Mouse (Mus musculus): Measurements from ENCODE around the gene Saa2. TPM values are rescaled to one million over a fixed set of nuclear protein-coding genes. Genes with fewer than 3 reads are reported as not detected.

The Saa2 gene
- not detected in 2 replicates for polyA plus RNA-seq (2015; fragmentation: Nextera tagmentation; extraction: Ambion mirVana)

- Histone ChIP-seq H3K27ac (replicated peaks) (no peak within 1 kb of the TSS), H3K4me3 (no peak within 1 kb of the TSS), H3K4me1 (no peaks in the 10 kb centered on the region), H3K9me3 (no peaks in the 10 kb centered on the region), H3K36me3 (no peaks in the 10 kb centered on the region), H3K9ac (replicated peaks) (no peak within 1 kb of the TSS), H3K4me2 (replicated peaks) (no peak within 1 kb of the TSS), H3K27me3 (no peaks in the 10 kb centered on the region)
- ATAC-seq (replicated peaks), result no peak
- 77% methylated on average over 3 of the region's 3 CpGs for whole genome bisulfite sequencing
Measured at GRCm38 (mm10) chr7:46751490-46751889, at the start of gene Saa2. Saa2 (plus strand) TSS chr7:46751790.

- H3K27ac ChIP-seq (replicated peaks), result peak within 1 kb of the TSS; percentile 85
- H3K4me3 ChIP-seq, result peak within 1 kb of the TSS; percentile 98
- peaks cover 11% of the 10 kb centered on the region for H3K4me1 ChIP-seq
- H3K27me3 ChIP-seq, result no peaks in the 10 kb centered on the region
- peaks cover 22% of the 10 kb centered on the region for H3K36me3 ChIP-seq
- peak within 1 kb of the TSS; percentile 96 for H3K9ac ChIP-seq (replicated peaks)
- ATAC-seq (replicated peaks), result peak; percentile 97
- peak within 1 kb of the TSS; percentile 49 for H3K4me2 ChIP-seq (replicated peaks)
- WGBS, result under 1% methylated on average over 38 of the region's 38 CpGs
- H3K9me3 ChIP-seq, result no peaks in the 10 kb centered on the region
Measured at GRCm38 (mm10) chr7:46710390-46710844, 41.2 kb upstream of the Saa2 start, which contains the start of gene Saal1. Saal1 (minus strand) TSS chr7:46710680.

GRCm38 (mm10) chr7:46712250-46712649 is 39.3 kb upstream of the Saa2 start:
- H3K4me2 ChIP-seq (replicated peaks), result no peak overlapping the region
- no peaks in the 10 kb centered on the region for H3K27me3 ChIP-seq
- no peaks in the 10 kb centered on the region for H3K9me3 ChIP-seq
- no peak overlapping the region for H3K4me3 ChIP-seq
- WGBS, result 81% methylated on average over 6 of the region's 6 CpGs
- peaks cover 5% of the 10 kb centered on the region; the same call in 1 of the 2 replicates for H3K36me3 ChIP-seq
- no peak overlapping the region for H3K9ac ChIP-seq (replicated peaks)
- H3K4me1 ChIP-seq, result peaks cover 11% of the 10 kb centered on the region
- no peak for ATAC-seq (replicated peaks)
- no peak overlapping the region for H3K27ac ChIP-seq (replicated peaks)

- Histone ChIP-seq H3K27ac (replicated peaks) (no peak overlapping the region), H3K9me3 (no peaks in the 10 kb centered on the region), H3K9ac (replicated peaks) (no peak overlapping the region), H3K4me2 (replicated peaks) (no peak overlapping the region), H3K4me3 (no peak overlapping the region), H3K36me3 (no peaks in the 10 kb centered on the region), H3K27me3 (no peaks in the 10 kb centered on the region), H3K4me1 (peaks cover 4% of the 10 kb centered on the region)
- 38% methylated on average over 6 of the region's 6 CpGs for WGBS
- no peak for ATAC-seq (replicated peaks)
Measured at GRCm38 (mm10) chr7:46714518-46714917, 37.1 kb upstream of the Saa2 start.

- Histone ChIP-seq H3K9ac (replicated peaks) (no peak within 1 kb of the TSS), H3K9me3 (no peaks in the 10 kb centered on the region)
Measured at GRCm38 (mm10) chr7:46715600-46715999, 36.0 kb upstream of the Saa2 start, which contains the start of gene Saa3. Saa3 (minus strand) TSS chr7:46715700.

GRCm38 (mm10) chr7:46716897-46717296 is 34.7 kb upstream of the Saa2 start:
- Histone ChIP-seq H3K4me1 (peaks cover 6% of the 10 kb centered on the region; the same call in 1 of the 2 replicates), H3K4me2 (replicated peaks) (no peak overlapping the region), H3K27ac (replicated peaks) (no peak overlapping the region), H3K4me3 (no peak overlapping the region), H3K9ac (replicated peaks) (no peak overlapping the region), H3K27me3 (no peaks in the 10 kb centered on the region), H3K9me3 (no peaks in the 10 kb centered on the region), H3K36me3 (no peaks in the 10 kb centered on the region)
- WGBS, result 56% methylated on average over 5 of the region's 5 CpGs
- ATAC-seq (replicated peaks), result no peak

More at GRCm38 (mm10) chr7:46715600-46715999, 36.0 kb upstream of the Saa2 start, which contains the start of gene Saa3:
- Histone ChIP-seq H3K4me1 (peaks cover 6% of the 10 kb centered on the region; the same call in 1 of the 2 replicates), H3K4me2 (replicated peaks) (no peak within 1 kb of the TSS), H3K27me3 (no peaks in the 10 kb centered on the region), H3K4me3 (no peak within 1 kb of the TSS), H3K36me3 (no peaks in the 10 kb centered on the region), H3K27ac (replicated peaks) (no peak within 1 kb of the TSS)
- ATAC-seq (replicated peaks), result no peak
- 93% methylated on average over 5 of the region's 5 CpGs for WGBS

- ATAC-seq (replicated peaks), result peak; percentile 92
- H3K9me3 ChIP-seq, result no peaks in the 10 kb centered on the region
Measured at GRCm38 (mm10) chr7:46718591-46719270, 32.9 kb upstream of the Saa2 start.

GRCm38 (mm10) chr7:46719526-46719925 is 32.1 kb upstream of the Saa2 start:
- ATAC-seq (replicated peaks), result no peak
- WGBS, result 78% methylated on average over 7 of the region's 7 CpGs

More at GRCm38 (mm10) chr7:46718591-46719270, 32.9 kb upstream of the Saa2 start:
- no peaks in the 10 kb centered on the region for H3K36me3 ChIP-seq
- H3K27ac ChIP-seq (replicated peaks), result peak overlapping the region; percentile 41; the same call in 1 of the 2 replicates
- WGBS, result 65% methylated on average over 7 of the region's 7 CpGs
- no peak overlapping the region for H3K9ac ChIP-seq (replicated peaks)
- H3K27me3 ChIP-seq, result no peaks in the 10 kb centered on the region
- peaks cover 6% of the 10 kb centered on the region; the same call in 1 of the 2 replicates for H3K4me1 ChIP-seq
- no peak overlapping the region for H3K4me3 ChIP-seq
- no peak overlapping the region for H3K4me2 ChIP-seq (replicated peaks)

GRCm38 (mm10) chr7:46720460-46720859 is 31.1 kb upstream of the Saa2 start:
- H3K9ac ChIP-seq (replicated peaks), result no peak overlapping the region
- 58% methylated on average over 9 of the region's 9 CpGs for WGBS
- peaks cover 6% of the 10 kb centered on the region; the same call in 1 of the 2 replicates for H3K4me1 ChIP-seq
- no peaks in the 10 kb centered on the region for H3K27me3 ChIP-seq
- ATAC-seq (replicated peaks), result 0 out of 2 replicates have a peak, but pooled peaks have one; percentile 46
- H3K4me3 ChIP-seq, result no peak overlapping the region
- H3K36me3 ChIP-seq, result no peaks in the 10 kb centered on the region
- peak overlapping the region; percentile 48; the same call in 1 of the 2 replicates for H3K27ac ChIP-seq (replicated peaks)
- no peaks in the 10 kb centered on the region for H3K9me3 ChIP-seq
- no peak overlapping the region for H3K4me2 ChIP-seq (replicated peaks)

More at GRCm38 (mm10) chr7:46719526-46719925, 32.1 kb upstream of the Saa2 start:
- no peak overlapping the region for H3K9ac ChIP-seq (replicated peaks)
- H3K36me3 ChIP-seq, result no peaks in the 10 kb centered on the region
- peaks cover 6% of the 10 kb centered on the region; the same call in 1 of the 2 replicates for H3K4me1 ChIP-seq
- H3K4me3 ChIP-seq, result no peak overlapping the region
- H3K27me3 ChIP-seq, result no peaks in the 10 kb centered on the region
- H3K4me2 ChIP-seq (replicated peaks), result no peak overlapping the region
- H3K27ac ChIP-seq (replicated peaks), result no peak overlapping the region
- no peaks in the 10 kb centered on the region for H3K9me3 ChIP-seq

- Histone ChIP-seq H3K4me3 (no peak overlapping the region), H3K27ac (replicated peaks) (no peak overlapping the region), H3K4me2 (replicated peaks) (no peak overlapping the region), H3K36me3 (no peaks in the 10 kb centered on the region), H3K4me1 (peaks cover 6% of the 10 kb centered on the region; the same call in 1 of the 2 replicates), H3K9ac (replicated peaks) (no peak overlapping the region), H3K27me3 (no peaks in the 10 kb centered on the region), H3K9me3 (no peaks in the 10 kb centered on the region)
- no peak for ATAC-seq (replicated peaks)
- 96% methylated on average over 6 of the region's 6 CpGs for WGBS
Measured at GRCm38 (mm10) chr7:46723354-46723753, 28.2 kb upstream of the Saa2 start.

- WGBS, result 89% methylated on average over 3 of the region's 3 CpGs
- Histone ChIP-seq H3K27ac (replicated peaks) (no peak overlapping the region), H3K4me2 (replicated peaks) (no peak overlapping the region), H3K4me3 (no peak overlapping the region), H3K36me3 (no peaks in the 10 kb centered on the region), H3K9ac (replicated peaks) (no peak overlapping the region), H3K27me3 (no peaks in the 10 kb centered on the region), H3K9me3 (no peaks in the 10 kb centered on the region), H3K4me1 (peaks cover 6% of the 10 kb centered on the region; the same call in 1 of the 2 replicates)
- ATAC-seq (replicated peaks), result no peak
Measured at GRCm38 (mm10) chr7:46723849-46724248, 27.7 kb upstream of the Saa2 start.

- H3K27ac ChIP-seq (replicated peaks), result no peak overlapping the region
- 72% methylated on average over 5 of the region's 5 CpGs for WGBS
- H3K9me3 ChIP-seq, result no peaks in the 10 kb centered on the region
- peaks cover 6% of the 10 kb centered on the region; the same call in 1 of the 2 replicates for H3K4me1 ChIP-seq
- no peak overlapping the region for H3K4me2 ChIP-seq (replicated peaks)
- H3K4me3 ChIP-seq, result no peak overlapping the region
- ATAC-seq (replicated peaks), result no peak
- H3K9ac ChIP-seq (replicated peaks), result no peak overlapping the region
- H3K36me3 ChIP-seq, result no peaks in the 10 kb centered on the region
- no peaks in the 10 kb centered on the region for H3K27me3 ChIP-seq
Measured at GRCm38 (mm10) chr7:46724396-46724795, 27.2 kb upstream of the Saa2 start.

All from forebrain, embryonic 15.5 days (tissue).